Mouse (Mus musculus): ENCODE measurements around the gene Ugt1a6a. TPM values are rescaled to one million over a fixed set of nuclear protein-coding genes. Genes with fewer than 3 reads are reported as not detected.

Ugt1a6a gene
- polyA plus RNA-seq, 1 experiment = 16.4 TPM

- no peak overlapping the region for H3K27ac ChIP-seq (ENCODE audit: insufficient read depth, low read length)
- no peak for TF ChIP-seq POLR2A (IDR thresholded peaks at IDR 0.05; ENCODE audit: low read depth, low read length)
- no peak for TF ChIP-seq CTCF (IDR thresholded peaks at IDR 0.05; ENCODE audit: borderline replicate concordance, insufficient read depth, low read length)
- H3K4me3 ChIP-seq (ENCODE audit: insufficient read depth, low read length) = no peak overlapping the region
- no peaks in the 10 kb centered on the region for H3K4me1 ChIP-seq (ENCODE audit: control insufficient read depth, insufficient read depth, low read length)
Measured at GRCm38 (mm10) chr1:88234248-88234610, 99.6 kb downstream of the Ugt1a6a start.

- Histone ChIP-seq H3K27ac (ENCODE audit: insufficient read depth, low read length) (no peak overlapping the region), H3K4me1 (ENCODE audit: control insufficient read depth, insufficient read depth, low read length) (no peaks in the 10 kb centered on the region), H3K4me3 (ENCODE audit: insufficient read depth, low read length) (no peak overlapping the region)
- TF ChIP-seq CTCF (IDR thresholded peaks at IDR 0.05; ENCODE audit: borderline replicate concordance, insufficient read depth, low read length) (no peak), POLR2A (IDR thresholded peaks at IDR 0.05; ENCODE audit: low read depth, low read length) (no peak)
Measured at GRCm38 (mm10) chr1:88234646-88235045, 100.0 kb downstream of the Ugt1a6a start.

GRCm38 (mm10) chr1:88235046-88235893 is 100.7 kb downstream of the Ugt1a6a start:
- Histone ChIP-seq H3K4me1 (ENCODE audit: control insufficient read depth, insufficient read depth, low read length) (no peaks in the 10 kb centered on the region), H3K27ac (ENCODE audit: insufficient read depth, low read length) (no peak overlapping the region), H3K4me3 (ENCODE audit: insufficient read depth, low read length) (no peak overlapping the region)
- no peak for TF ChIP-seq CTCF (IDR thresholded peaks at IDR 0.05; ENCODE audit: borderline replicate concordance, insufficient read depth, low read length)
- TF ChIP-seq POLR2A (IDR thresholded peaks at IDR 0.05; ENCODE audit: low read depth, low read length) = no peak

- no peak overlapping the region for H3K27ac ChIP-seq (ENCODE audit: insufficient read depth, low read length)
Measured at GRCm38 (mm10) chr1:88235894-88236415, 101.3 kb downstream of the Ugt1a6a start.

GRCm38 (mm10) chr1:88237311-88237710 is 102.7 kb downstream of the Ugt1a6a start:
- TF ChIP-seq POLR2A (IDR thresholded peaks at IDR 0.05; ENCODE audit: low read depth, low read length) (no peak), CTCF (IDR thresholded peaks at IDR 0.05; ENCODE audit: borderline replicate concordance, insufficient read depth, low read length) (no peak)
- H3K4me3 ChIP-seq (ENCODE audit: insufficient read depth, low read length) = no peak overlapping the region
- H3K27ac ChIP-seq (ENCODE audit: insufficient read depth, low read length) = no peak overlapping the region
- no peaks in the 10 kb centered on the region for H3K4me1 ChIP-seq (ENCODE audit: control insufficient read depth, insufficient read depth, low read length)

More at GRCm38 (mm10) chr1:88235894-88236415, 101.3 kb downstream of the Ugt1a6a start:
- TF ChIP-seq CTCF (IDR thresholded peaks at IDR 0.05; ENCODE audit: borderline replicate concordance, insufficient read depth, low read length) (no peak), POLR2A (IDR thresholded peaks at IDR 0.05; ENCODE audit: low read depth, low read length) (no peak)
- no peaks in the 10 kb centered on the region for H3K4me1 ChIP-seq (ENCODE audit: control insufficient read depth, insufficient read depth, low read length)
- no peak overlapping the region for H3K4me3 ChIP-seq (ENCODE audit: insufficient read depth, low read length)

DNA sequence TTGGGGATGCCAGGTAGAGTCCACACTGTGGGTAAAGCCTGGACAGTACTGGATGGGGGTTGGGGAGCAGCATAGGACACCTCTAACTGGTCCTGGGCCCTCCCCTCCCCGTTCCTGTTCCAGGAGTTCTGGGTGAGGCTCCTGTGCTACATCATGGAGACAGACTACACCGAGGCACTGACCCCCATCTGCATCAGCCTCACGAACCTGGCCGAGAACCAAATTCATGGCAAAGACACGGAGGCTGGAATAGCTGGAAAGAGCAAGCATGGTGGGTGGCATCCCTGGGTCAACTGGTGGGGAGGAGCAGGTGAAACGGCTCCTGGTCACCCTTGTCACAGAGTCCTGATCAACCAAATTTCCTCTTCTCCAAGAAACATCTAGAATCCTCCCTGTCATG is 104.2 kb downstream of the Ugt1a6a start:
- TF ChIP-seq CTCF (IDR thresholded peaks at IDR 0.05; ENCODE audit: borderline replicate concordance, insufficient read depth, low read length) = no peak
- TF ChIP-seq POLR2A (IDR thresholded peaks at IDR 0.05; ENCODE audit: low read depth, low read length) = no peak
- H3K27ac ChIP-seq (ENCODE audit: insufficient read depth, low read length) = no peak overlapping the region
- H3K4me3 ChIP-seq (ENCODE audit: insufficient read depth, low read length) = no peak overlapping the region
- no peaks in the 10 kb centered on the region for H3K4me1 ChIP-seq (ENCODE audit: control insufficient read depth, insufficient read depth, low read length)

DNA sequence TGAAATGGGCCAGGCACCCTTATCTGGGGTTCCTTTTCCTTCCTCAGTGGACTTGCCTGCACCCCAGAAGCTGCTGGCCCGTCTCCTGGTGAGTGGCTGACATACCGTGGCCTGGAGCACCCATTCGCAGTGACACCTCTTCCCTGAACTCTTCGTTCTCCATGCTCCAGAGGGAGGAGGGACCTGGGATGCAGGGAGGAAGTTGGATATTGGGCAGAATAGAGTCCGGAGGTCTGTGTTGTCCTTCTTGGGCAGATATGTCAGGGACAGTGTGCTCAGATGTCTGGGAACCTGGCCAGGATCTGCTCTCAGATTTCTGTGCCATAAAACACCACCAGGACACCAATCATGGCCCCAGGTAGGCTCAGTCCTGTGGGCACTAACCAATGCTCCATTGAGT is 105.5 kb downstream of the Ugt1a6a start:
- TF ChIP-seq POLR2A (IDR thresholded peaks at IDR 0.05; ENCODE audit: low read depth, low read length) (no peak), CTCF (IDR thresholded peaks at IDR 0.05; ENCODE audit: borderline replicate concordance, insufficient read depth, low read length) (no peak)
- Histone ChIP-seq H3K27ac (ENCODE audit: insufficient read depth, low read length) (no peak overlapping the region), H3K4me1 (ENCODE audit: control insufficient read depth, insufficient read depth, low read length) (no peaks in the 10 kb centered on the region), H3K4me3 (ENCODE audit: insufficient read depth, low read length) (no peak overlapping the region)

- Histone ChIP-seq H3K4me1 (ENCODE audit: control insufficient read depth, insufficient read depth, low read length) (no peaks in the 10 kb centered on the region), H3K27ac (ENCODE audit: insufficient read depth, low read length) (no peak overlapping the region), H3K4me3 (ENCODE audit: insufficient read depth, low read length) (no peak overlapping the region)
- no peak for TF ChIP-seq POLR2A (IDR thresholded peaks at IDR 0.05; ENCODE audit: low read depth, low read length)
Measured at GRCm38 (mm10) chr1:88240579-88240978, 106.0 kb downstream of the Ugt1a6a start.

- H3K4me3 ChIP-seq (ENCODE audit: insufficient read depth, low read length) = no peak overlapping the region
- H3K27ac ChIP-seq (ENCODE audit: insufficient read depth, low read length) = no peak overlapping the region
- TF ChIP-seq CTCF (IDR thresholded peaks at IDR 0.05; ENCODE audit: borderline replicate concordance, insufficient read depth, low read length) (no peak), POLR2A (IDR thresholded peaks at IDR 0.05; ENCODE audit: low read depth, low read length) (no peak)
- no peaks in the 10 kb centered on the region for H3K4me1 ChIP-seq (ENCODE audit: control insufficient read depth, insufficient read depth, low read length)
Measured at GRCm38 (mm10) chr1:88243861-88244260, 109.3 kb downstream of the Ugt1a6a start.

DNA sequence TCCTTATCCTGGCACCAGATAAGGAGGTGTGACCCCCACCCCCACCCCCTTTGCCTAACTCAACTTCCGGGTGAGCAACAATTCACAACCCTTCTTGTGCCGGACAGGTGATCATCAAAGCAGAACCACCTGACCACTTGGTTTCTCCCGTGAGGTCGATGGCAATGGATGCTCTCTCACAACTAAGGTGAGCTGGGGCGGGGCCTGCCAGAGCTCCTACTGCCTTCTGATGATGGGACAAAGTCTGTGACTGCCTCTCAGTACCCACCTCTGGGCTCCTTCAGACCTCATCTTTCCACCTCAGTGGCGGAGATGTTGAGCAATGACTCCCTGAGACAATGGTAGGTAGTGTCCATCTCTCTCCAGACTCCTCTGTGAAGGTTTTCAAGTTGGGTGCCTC is 111.3 kb downstream of the Ugt1a6a start:
- Histone ChIP-seq H3K27ac (ENCODE audit: insufficient read depth, low read length) (no peak overlapping the region), H3K4me1 (ENCODE audit: control insufficient read depth, insufficient read depth, low read length) (no peaks in the 10 kb centered on the region), H3K4me3 (ENCODE audit: insufficient read depth, low read length) (no peak overlapping the region)
- no peak for TF ChIP-seq POLR2A (IDR thresholded peaks at IDR 0.05; ENCODE audit: low read depth, low read length)
- no peak for TF ChIP-seq CTCF (IDR thresholded peaks at IDR 0.05; ENCODE audit: borderline replicate concordance, insufficient read depth, low read length)
